Mouse (Mus musculus): Measurements from ENCODE around the gene Olfr262. TPM values are rescaled to one million over a fixed set of nuclear protein-coding genes. Genes with fewer than 3 reads are reported as not detected.
"Not testable (repeated sequence)": the region's sequence is repeated elsewhere in the genome, so short reads cannot be mapped to it uniquely, and the experiment has no call there.

The Olfr262 gene
- total RNA-seq (2014; rRNA removed) (not detected in 2 replicates), polyA plus RNA-seq (2012; rRNA removed) (not detected in 2 replicates)

DNA sequence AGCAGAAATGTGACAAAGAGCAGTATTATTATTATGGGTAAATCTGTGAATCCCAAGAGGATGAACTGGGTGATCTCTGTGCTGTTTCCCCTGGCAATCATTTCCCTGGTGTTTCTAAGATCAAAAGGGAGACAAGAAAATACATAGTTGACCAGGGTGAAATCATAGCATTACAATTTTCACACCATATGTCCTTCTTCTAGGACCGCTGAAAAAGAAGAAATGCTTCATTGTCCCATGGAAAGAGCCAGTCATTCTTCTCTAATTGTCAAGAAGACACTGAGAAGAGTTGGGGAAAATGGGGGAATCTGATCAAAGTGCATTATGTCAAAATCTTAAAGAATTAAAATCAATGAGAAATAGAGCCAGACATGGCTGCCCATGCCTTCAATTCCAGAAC, at the start of gene Olfr262:
Gene Olfr262, minus strand, starts transcription at position 101 of the 400 bp plus-strand sequence.
- Histone ChIP-seq H3K27ac (replicated peaks; ENCODE audit: insufficient read depth, low read depth, low read length) (no peak within 1 kb of the TSS), H3K4me1 (ENCODE audit: control insufficient read depth, insufficient read depth, low read length) (no peaks in the 10 kb centered on the region), H3K36me3 (ENCODE audit: control insufficient read depth, insufficient read depth, low read length) (no peaks in the 10 kb centered on the region), H3K27me3 (ENCODE audit: control insufficient read depth, insufficient read depth, low read length) (no peaks in the 10 kb centered on the region), H3K4me3 (ENCODE audit: insufficient read depth, low read depth, low read length) (no peak within 1 kb of the TSS), H3K79me2 (ENCODE audit: control insufficient read depth, insufficient read depth, low read length) (no peaks in the 10 kb centered on the region), H3K9ac (ENCODE audit: low read depth, low read length) (no peak within 1 kb of the TSS)
- no peak for TF ChIP-seq CTCF (IDR thresholded peaks at IDR 0.05; ENCODE audit: low read depth, low read length)
- no peak for TF ChIP-seq POLR2A (IDR thresholded peaks at IDR 0.05; ENCODE audit: extremely low read depth, insufficient read depth, low read length)
- DNase-seq (ENCODE audit: extremely low read depth, low read depth, low spot score) = no peak
- whole genome bisulfite sequencing = 85% methylated on average over 1 of the region's 1 CpGs

DNA sequence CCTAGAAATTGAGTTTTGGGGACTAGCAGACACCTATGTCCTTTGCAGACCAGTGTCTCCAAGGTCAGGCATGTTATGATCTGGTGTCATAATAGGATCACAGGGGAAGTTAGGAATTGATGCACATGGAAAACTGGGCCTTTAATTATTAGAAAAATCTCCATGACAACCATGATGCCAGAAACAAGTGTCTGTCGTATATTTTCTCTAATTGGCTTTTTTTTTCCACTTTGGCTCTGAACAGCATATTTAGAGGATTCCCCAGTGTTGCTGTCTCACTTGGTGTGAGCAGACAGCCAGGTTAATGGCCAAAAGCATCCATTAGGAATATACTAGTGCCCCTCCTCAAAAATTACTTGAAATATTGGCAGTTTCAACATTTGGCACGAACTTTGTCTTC, 38.1 kb upstream of the Olfr262 start, which contains the start of gene Olfr1434:
Gene Olfr1434, plus strand, starts transcription at position 301 of the 400 bp plus-strand sequence.
- no peak within 1 kb of the TSS for H3K4me3 ChIP-seq (ENCODE audit: insufficient read depth, low read depth, low read length)
- no peak for TF ChIP-seq CTCF (IDR thresholded peaks at IDR 0.05; ENCODE audit: low read depth, low read length)
- no peaks in the 10 kb centered on the region for H3K36me3 ChIP-seq (ENCODE audit: control insufficient read depth, insufficient read depth, low read length)
- no peaks in the 10 kb centered on the region for H3K4me1 ChIP-seq (ENCODE audit: control insufficient read depth, insufficient read depth, low read length)
- no peak within 1 kb of the TSS for H3K9ac ChIP-seq (ENCODE audit: low read depth, low read length)
- WGBS = 65% methylated on average over 2 of the region's 2 CpGs
- no peaks in the 10 kb centered on the region for H3K79me2 ChIP-seq (ENCODE audit: control insufficient read depth, insufficient read depth, low read length)
- no peak for DNase-seq (ENCODE audit: extremely low read depth, low read depth, low spot score)
- H3K27me3 ChIP-seq (ENCODE audit: control insufficient read depth, insufficient read depth, low read length) = no peaks in the 10 kb centered on the region
- no peak within 1 kb of the TSS for H3K27ac ChIP-seq (replicated peaks; ENCODE audit: insufficient read depth, low read depth, low read length)

DNA sequence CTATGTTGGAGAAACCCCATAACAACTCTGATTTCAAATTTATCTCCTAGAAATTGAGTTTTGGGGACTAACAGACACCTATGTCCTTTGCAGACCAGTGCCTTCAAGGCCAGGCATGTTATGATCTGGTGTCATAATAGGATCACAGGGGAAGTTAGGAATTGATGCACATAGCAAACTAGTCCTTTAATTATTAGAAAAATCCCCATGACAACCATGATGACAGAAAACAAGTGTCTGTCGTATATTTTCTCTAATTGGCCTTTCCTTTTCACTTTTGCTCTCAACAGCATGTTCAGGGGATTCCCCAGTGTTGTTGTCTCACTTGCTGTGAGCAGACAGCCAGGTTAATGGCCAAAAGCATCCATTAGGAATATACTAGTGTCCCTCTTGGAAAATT, 19.3 kb upstream of the Olfr262 start, which contains the start of gene Olfr235:
Gene Olfr235, plus strand, starts transcription at position 301 of the 400 bp plus-strand sequence.
- no peaks in the 10 kb centered on the region for H3K27me3 ChIP-seq (ENCODE audit: control insufficient read depth, insufficient read depth, low read length)
- no peak within 1 kb of the TSS for H3K4me3 ChIP-seq (ENCODE audit: insufficient read depth, low read depth, low read length)
- no peak for DNase-seq (ENCODE audit: extremely low read depth, low read depth, low spot score)
- WGBS = 53% methylated on average over 1 of the region's 1 CpGs
- H3K9ac ChIP-seq (ENCODE audit: low read depth, low read length) = no peak within 1 kb of the TSS
- no peaks in the 10 kb centered on the region for H3K36me3 ChIP-seq (ENCODE audit: control insufficient read depth, insufficient read depth, low read length)
- H3K79me2 ChIP-seq (ENCODE audit: control insufficient read depth, insufficient read depth, low read length) = no peaks in the 10 kb centered on the region
- H3K27ac ChIP-seq (replicated peaks; ENCODE audit: insufficient read depth, low read depth, low read length) = no peak within 1 kb of the TSS
- no peaks in the 10 kb centered on the region for H3K4me1 ChIP-seq (ENCODE audit: control insufficient read depth, insufficient read depth, low read length)
- TF ChIP-seq POLR2A (IDR thresholded peaks at IDR 0.05; ENCODE audit: extremely low read depth, insufficient read depth, low read length) (no peak), CTCF (IDR thresholded peaks at IDR 0.05; ENCODE audit: low read depth, low read length) (no peak)

DNA sequence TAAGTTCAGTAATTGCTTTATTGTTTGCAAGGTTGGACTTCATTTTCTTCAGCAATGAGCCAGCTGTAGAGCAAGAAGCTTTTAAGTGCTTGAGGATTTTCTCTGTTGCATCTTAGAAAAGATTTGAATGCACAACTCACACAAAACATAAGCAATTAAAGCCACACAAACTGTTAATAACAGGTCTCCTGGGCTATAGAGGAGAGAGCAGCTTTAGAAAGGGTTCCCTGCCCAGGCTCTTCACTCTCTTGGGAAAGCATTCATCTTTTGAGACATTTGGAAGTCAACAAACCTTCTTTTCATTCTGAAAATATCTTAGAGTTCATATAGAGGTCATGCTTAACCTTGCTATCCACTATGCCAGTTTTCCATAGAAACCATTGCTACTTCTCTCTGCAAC, 9.0 kb downstream of the Olfr262 start, which contains the start of gene Olfr1432:
Gene Olfr1432, minus strand, starts transcription at position 101 of the 400 bp plus-strand sequence.
- DNase-seq (ENCODE audit: extremely low read depth, low read depth, low spot score); H3K36me3 ChIP-seq (ENCODE audit: control insufficient read depth, insufficient read depth, low read length): not testable (repeated sequence)

DNA sequence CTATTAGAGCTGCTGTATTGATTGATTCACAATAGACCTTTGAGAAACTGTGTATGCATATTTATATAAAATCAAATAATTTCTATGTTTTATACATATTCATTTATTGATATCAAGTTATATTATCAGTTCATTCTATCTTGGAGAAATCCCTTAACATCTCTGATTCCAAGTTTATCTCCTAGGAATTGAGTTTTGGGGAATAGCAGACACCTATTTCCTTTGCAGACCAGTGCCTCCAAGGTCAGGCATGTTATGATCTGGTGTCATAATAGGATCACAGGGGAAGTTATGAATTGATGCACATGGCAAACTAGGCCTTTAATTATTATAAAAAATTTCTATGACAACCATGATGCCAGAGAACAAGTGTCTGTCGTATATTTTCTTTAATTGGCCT, 41.1 kb downstream of the Olfr262 start, which contains the start of gene Olfr1431:
Gene Olfr1431, plus strand, starts transcription at position 301 of the 400 bp plus-strand sequence.
- no peak within 1 kb of the TSS for H3K4me3 ChIP-seq (ENCODE audit: insufficient read depth, low read depth, low read length)
- no peaks in the 10 kb centered on the region for H3K27me3 ChIP-seq (ENCODE audit: control insufficient read depth, insufficient read depth, low read length)

More for the DNA sequence above, 9.0 kb downstream of the Olfr262 start, which contains the start of gene Olfr1432:
- H3K27ac ChIP-seq (replicated peaks; ENCODE audit: insufficient read depth, low read depth, low read length); H3K4me3 ChIP-seq (ENCODE audit: insufficient read depth, low read depth, low read length); H3K4me1 ChIP-seq (ENCODE audit: control insufficient read depth, insufficient read depth, low read length); H3K79me2 ChIP-seq (ENCODE audit: control insufficient read depth, insufficient read depth, low read length); H3K9ac ChIP-seq (ENCODE audit: low read depth, low read length); H3K27me3 ChIP-seq (ENCODE audit: control insufficient read depth, insufficient read depth, low read length): not testable (repeated sequence)

DNA sequence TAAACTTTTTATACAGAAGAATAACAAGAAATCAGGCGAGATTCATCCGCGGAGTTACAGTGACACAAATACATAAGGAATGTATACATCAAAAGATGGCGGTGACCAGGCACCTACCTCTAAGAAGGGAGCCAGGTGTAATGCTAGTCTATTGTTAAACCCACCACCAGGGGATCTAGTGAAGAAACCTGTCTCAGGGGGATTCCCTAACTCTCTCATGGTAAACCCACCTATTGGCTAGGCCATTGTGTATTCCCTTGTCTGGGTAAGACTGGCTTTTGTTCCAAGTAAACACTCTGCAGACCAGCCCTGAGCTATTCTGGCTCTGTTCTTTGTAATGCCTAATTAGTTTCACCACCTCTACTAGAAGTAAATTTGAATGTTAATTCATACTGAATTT, 42.4 kb downstream of the Olfr262 start:
- H3K27ac ChIP-seq (replicated peaks; ENCODE audit: insufficient read depth, low read depth, low read length); H3K4me1 ChIP-seq (ENCODE audit: control insufficient read depth, insufficient read depth, low read length); H3K9ac ChIP-seq (ENCODE audit: low read depth, low read length); DNase-seq (ENCODE audit: extremely low read depth, low read depth, low spot score); H3K79me2 ChIP-seq (ENCODE audit: control insufficient read depth, insufficient read depth, low read length); H3K27me3 ChIP-seq (ENCODE audit: control insufficient read depth, insufficient read depth, low read length); H3K36me3 ChIP-seq (ENCODE audit: control insufficient read depth, insufficient read depth, low read length); H3K4me3 ChIP-seq (ENCODE audit: insufficient read depth, low read depth, low read length): not testable (repeated sequence)
- 83% methylated on average over 4 of the region's 4 CpGs for WGBS

More for the DNA sequence above, 41.1 kb downstream of the Olfr262 start, which contains the start of gene Olfr1431:
- H3K79me2 ChIP-seq (ENCODE audit: control insufficient read depth, insufficient read depth, low read length) = no peaks in the 10 kb centered on the region
- no peaks in the 10 kb centered on the region for H3K4me1 ChIP-seq (ENCODE audit: control insufficient read depth, insufficient read depth, low read length)
- no peaks in the 10 kb centered on the region for H3K36me3 ChIP-seq (ENCODE audit: control insufficient read depth, insufficient read depth, low read length)
- TF ChIP-seq POLR2A (IDR thresholded peaks at IDR 0.05; ENCODE audit: extremely low read depth, insufficient read depth, low read length) (no peak), CTCF (IDR thresholded peaks at IDR 0.05; ENCODE audit: low read depth, low read length) (no peak)
- DNase-seq (ENCODE audit: extremely low read depth, low read depth, low spot score) = no peak
- no peak within 1 kb of the TSS for H3K27ac ChIP-seq (replicated peaks; ENCODE audit: insufficient read depth, low read depth, low read length)
- H3K9ac ChIP-seq (ENCODE audit: low read depth, low read length) = no peak within 1 kb of the TSS
- 73% methylated on average over 1 of the region's 1 CpGs for WGBS

Other genes with a start within 250 kb of the Olfr262 start
- gene Olfr1423, start 200.3 kb downstream of the Olfr262 start, total RNA-seq (2014; rRNA removed) = not detected in 2 replicates
- gene Olfr1423, start 200.3 kb downstream of the Olfr262 start, polyA plus RNA-seq (2012; rRNA removed) = not detected in 2 replicates
- gene Olfr1424, start 179.0 kb downstream of the Olfr262 start, total RNA-seq (2014; rRNA removed) = not detected in 2 replicates
- gene Olfr1424, start 179.0 kb downstream of the Olfr262 start, polyA plus RNA-seq (2012; rRNA removed) = not detected in 2 replicates
- gene Olfr1425, start 163.9 kb downstream of the Olfr262 start, total RNA-seq (2014; rRNA removed) = not detected in 2 replicates
- gene Olfr1425, start 163.9 kb downstream of the Olfr262 start, polyA plus RNA-seq (2012; rRNA removed) = not detected in 2 replicates
- gene Olfr1426, start 149.6 kb downstream of the Olfr262 start, total RNA-seq (2014; rRNA removed) = not detected in 2 replicates
- gene Olfr1426, start 149.6 kb downstream of the Olfr262 start, polyA plus RNA-seq (2012; rRNA removed) = not detected in 2 replicates
- gene Olfr1427, start 138.3 kb downstream of the Olfr262 start, total RNA-seq (2014; rRNA removed) = not detected in 2 replicates
- gene Olfr1427, start 138.3 kb downstream of the Olfr262 start, polyA plus RNA-seq (2012; rRNA removed) = not detected in 2 replicates
- not detected in 2 replicates for gene Olfr1428, start 125.8 kb downstream of the Olfr262 start, total RNA-seq (2014; rRNA removed)
- not detected in 2 replicates for gene Olfr1428, start 125.8 kb downstream of the Olfr262 start, polyA plus RNA-seq (2012; rRNA removed)
- not detected in 2 replicates for gene Olfr76, start 118.5 kb downstream of the Olfr262 start, total RNA-seq (2014; rRNA removed)
- not detected in 2 replicates for gene Olfr76, start 118.5 kb downstream of the Olfr262 start, polyA plus RNA-seq (2012; rRNA removed)
- gene Olfr1555-ps1, start 71.5 kb downstream of the Olfr262 start, total RNA-seq (2014; rRNA removed) = not detected in 2 replicates
- gene Olfr1555-ps1, start 71.5 kb downstream of the Olfr262 start, polyA plus RNA-seq (2012; rRNA removed) = not detected in 2 replicates
- gene Olfr1431, start 41.0 kb downstream of the Olfr262 start, total RNA-seq (2014; rRNA removed) = not detected in 2 replicates
- not detected in 2 replicates for gene Olfr1431, start 41.0 kb downstream of the Olfr262 start, polyA plus RNA-seq (2012; rRNA removed)
- not detected in 2 replicates for gene Olfr1432, start 9.1 kb downstream of the Olfr262 start, total RNA-seq (2014; rRNA removed)
- not detected in 2 replicates for gene Olfr1432, start 9.1 kb downstream of the Olfr262 start, polyA plus RNA-seq (2012; rRNA removed)
- not detected in 2 replicates for gene Olfr235, start 19.4 kb upstream of the Olfr262 start, total RNA-seq (2014; rRNA removed)
- gene Olfr235, start 19.4 kb upstream of the Olfr262 start, polyA plus RNA-seq (2012; rRNA removed) = not detected in 2 replicates
- not detected in 2 replicates for gene Olfr1434, start 38.2 kb upstream of the Olfr262 start, total RNA-seq (2014; rRNA removed)
- gene Olfr1434, start 38.2 kb upstream of the Olfr262 start, polyA plus RNA-seq (2012; rRNA removed) = not detected in 2 replicates
- gene Olfr1436, start 57.5 kb upstream of the Olfr262 start, total RNA-seq (2014; rRNA removed) = not detected in 2 replicates
- not detected in 2 replicates for gene Olfr1436, start 57.5 kb upstream of the Olfr262 start, polyA plus RNA-seq (2012; rRNA removed)
- gene Olfr1437, start 83.4 kb upstream of the Olfr262 start, total RNA-seq (2014; rRNA removed) = not detected in 2 replicates
- gene Olfr1437, start 83.4 kb upstream of the Olfr262 start, polyA plus RNA-seq (2012; rRNA removed) = not detected in 2 replicates
- gene Olfr1438-ps1, start 94.3 kb upstream of the Olfr262 start, total RNA-seq (2014; rRNA removed) = not detected in 2 replicates
- gene Olfr1438-ps1, start 94.3 kb upstream of the Olfr262 start, polyA plus RNA-seq (2012; rRNA removed) = not detected in 2 replicates
- gene Olfr1440, start 145.6 kb upstream of the Olfr262 start, total RNA-seq (2014; rRNA removed) = not detected in 2 replicates
- not detected in 2 replicates for gene Olfr1440, start 145.6 kb upstream of the Olfr262 start, polyA plus RNA-seq (2012; rRNA removed)
- not detected in 2 replicates for gene Olfr1441, start 175.8 kb upstream of the Olfr262 start, total RNA-seq (2014; rRNA removed)
- gene Olfr1441, start 175.8 kb upstream of the Olfr262 start, polyA plus RNA-seq (2012; rRNA removed) = not detected in 2 replicates
- gene Pfpl, start 186.2 kb upstream of the Olfr262 start, total RNA-seq (2014; rRNA removed) = not detected in 2 replicates
- not detected in 2 replicates for gene Pfpl, start 186.2 kb upstream of the Olfr262 start, polyA plus RNA-seq (2012; rRNA removed)
- 27.1 and 30.9 TPM in 2 replicates for gene Mpeg1, start 219.1 kb upstream of the Olfr262 start, total RNA-seq (2014; rRNA removed)
- 6.1 and 7.4 TPM in 2 replicates for gene Mpeg1, start 219.1 kb upstream of the Olfr262 start, polyA plus RNA-seq (2012; rRNA removed)

All from liver, adult 2 months (tissue).